ENCODE assay signal across 8 mouse cellular contexts in genomic region chr4:130784755-130785154, GRCm38 (mm10). TPM values are rescaled to one million over a fixed set of nuclear protein-coding genes. Genes with fewer than 3 reads are reported as not detected.
DNase-seq lines count a peak whose midpoint lies in the region; ATAC-seq and TF ChIP-seq lines count a peak whose summit lies in the region.

No protein-coding gene starts in this region.

- TF ChIP-seq POLR2A in thymus, adult 2 months (IDR thresholded peaks at IDR 0.05; ENCODE audit: control insufficient read depth, extremely low read depth, insufficient read depth, low read length, poor library complexity) = no peak

- no peaks in the 10 kb centered on the region for H3K27me3 ChIP-seq in hindbrain, embryonic 11.5 days (ENCODE audit: control insufficient read depth, insufficient read depth, low read length)
- no peaks in the 10 kb centered on the region for H3K27me3 ChIP-seq in hindbrain, embryonic 16.5 days (replicated peaks; ENCODE audit: control insufficient read depth, insufficient read depth, low read length)
- H3K27me3 ChIP-seq in thymus, adult 2 months (ENCODE audit: control insufficient read depth, insufficient read depth, low read length) = no peaks in the 10 kb centered on the region

- no peak overlapping the region for H3K4me2 ChIP-seq in hindbrain, embryonic 11.5 days (replicated peaks; ENCODE audit: low read depth, low read length)
- no peak overlapping the region for H3K4me2 ChIP-seq in hindbrain, embryonic 16.5 days (ENCODE audit: low read length)

- 34% methylated on average over 4 of the region's 4 CpGs for WGBS in hindbrain, embryonic 11.5 days
- 29% methylated on average over 4 of the region's 4 CpGs for WGBS in hindbrain, embryonic 16.5 days
- 27% methylated on average over 4 of the region's 4 CpGs for whole genome bisulfite sequencing in thymus, adult 2 months

- no peak for TF ChIP-seq CTCF in thymus, adult 2 months (IDR thresholded peaks at IDR 0.05; ENCODE audit: borderline replicate concordance, control insufficient read depth, extremely low read depth, insufficient read depth, low read length, poor library complexity)

- DNase-seq in hindbrain, embryonic 11.5 days (ENCODE audit: low spot score) = peak; percentile 61
- peak; percentile 62 for DNase-seq in thymus, adult 2 months
- DNase-seq in thymus, adult 18-20 months = no peak
- peak; percentile 50 for DNase-seq in c-Kit-positive CD71-negative TER-119-negative erythroid progenitor cells, embryonic 14.5 days (ENCODE audit: low read depth)
- peak; percentile 79 for DNase-seq in naive thymus-derived CD4-positive, alpha-beta T cell, adult 2 months (ENCODE audit: low read depth)
- no peak for DNase-seq in gastrocnemius, adult 18-20 months (ENCODE audit: low spot score)

- H3K36me3 ChIP-seq in hindbrain, embryonic 11.5 days (ENCODE audit: control insufficient read depth, insufficient read depth, low read length) = peaks cover 3% of the 10 kb centered on the region; the same call in 1 of the 2 replicates
- peaks cover 6% of the 10 kb centered on the region for H3K36me3 ChIP-seq in hindbrain, embryonic 16.5 days (ENCODE audit: control insufficient read depth, insufficient read depth, low read length)
- peaks cover 13% of the 10 kb centered on the region for H3K36me3 ChIP-seq in thymus, adult 2 months (ENCODE audit: control insufficient read depth, insufficient read depth, low read length)

- H3K4me3 ChIP-seq in hindbrain, embryonic 11.5 days (ENCODE audit: low read depth, low read length) = no peak overlapping the region
- no peak overlapping the region for H3K4me3 ChIP-seq in hindbrain, embryonic 16.5 days (ENCODE audit: low read length)
- H3K4me3 ChIP-seq in thymus, adult 2 months (ENCODE audit: control insufficient read depth, insufficient read depth, low read length) = no peak overlapping the region

- H3K27ac ChIP-seq in hindbrain, embryonic 11.5 days (ENCODE audit: low read depth, low read length) = no peak overlapping the region
- no peak overlapping the region for H3K27ac ChIP-seq in hindbrain, embryonic 16.5 days (ENCODE audit: low read depth, low read length)
- no peak overlapping the region for H3K27ac ChIP-seq in thymus, adult 2 months (ENCODE audit: control insufficient read depth, insufficient read depth, low read length)

- no peaks in the 10 kb centered on the region for H3K9me3 ChIP-seq in hindbrain, embryonic 11.5 days (ENCODE audit: control insufficient read depth, low read length)
- H3K9me3 ChIP-seq in hindbrain, embryonic 16.5 days (ENCODE audit: control insufficient read depth, low read length) = no peaks in the 10 kb centered on the region

- no peak overlapping the region for H3K9ac ChIP-seq in hindbrain, embryonic 11.5 days (ENCODE audit: low read depth, low read length)
- H3K9ac ChIP-seq in hindbrain, embryonic 16.5 days (ENCODE audit: low read depth, low read length) = no peak overlapping the region

- H3K4me1 ChIP-seq in hindbrain, embryonic 11.5 days (replicated peaks; ENCODE audit: control insufficient read depth, insufficient read depth, low read length) = no peaks in the 10 kb centered on the region
- no peaks in the 10 kb centered on the region for H3K4me1 ChIP-seq in hindbrain, embryonic 16.5 days (ENCODE audit: control insufficient read depth, insufficient read depth, low read depth, low read length)
- H3K4me1 ChIP-seq in thymus, adult 2 months (replicated peaks; ENCODE audit: control insufficient read depth, insufficient read depth, low read length) = 0 out of 2 replicates have a peak, but pooled peaks cover 2% of the 10 kb centered on the region

- no peak for ATAC-seq in hindbrain, embryonic 11.5 days (ENCODE audit: low FRiP score)
- ATAC-seq in hindbrain, embryonic 16.5 days = no peak
- peak; percentile 32 for ATAC-seq in inflammation-experienced regulatory T-cells, adult 6 months

RNA-seq across cellular contexts. Expression of gene Sdc3, which starts 7.6 kb away (rescaled TPM):
- polyA plus RNA-seq in hindbrain, embryonic 11.5 days (2014; fragmentation: Nextera tagmentation; extraction: Ambion mirVana) = 12.0 and 15.2 TPM in 2 replicates
- polyA plus RNA-seq in hindbrain, embryonic 16.5 days (2015; fragmentation: Nextera tagmentation; extraction: Ambion mirVana) = 151 and 187 TPM in 2 replicates
- polyA plus RNA-seq in thymus, adult 2 months (2012; rRNA removed) = 96.8 and 97.5 TPM in 2 replicates
- polyA plus RNA-seq in inflammation-experienced regulatory T-cells, adult 6 months (2017; shearing (Covaris generic)) = under 1 TPM; 0.36 to 0.78 (median 0.75) TPM
- 10 to 100 TPM; 10.3 to 10.4 TPM for total RNA-seq in gastrocnemius, adult 18-20 months (2021)

Comparison
In these comparisons a context has a peak if more than half of its experiments do, and no peak if none do; other contexts are left out.
1. DNase-seq: peak in hindbrain, embryonic 11.5 days (single experiment), thymus, adult 2 months (single experiment), c-Kit-positive CD71-negative TER-119-negative erythroid progenitor cells, embryonic 14.5 days (single experiment) and naive thymus-derived CD4-positive, alpha-beta T cell, adult 2 months (single experiment); none in thymus, adult 18-20 months (0 of 2) and gastrocnemius, adult 18-20 months (single experiment).